Mouse (Mus musculus) kidney, adult 2 months (tissue): ENCODE results near the gene Brpf3.

Experiments used
- CTCF ChIP-seq: fragments of 200-500 bp; conservative IDR thresholded peaks from 2 replicates; pipeline ENCODE4 v1.5.1; 2011; ENCODE audit warnings: low read depth, mild to moderate bottlenecking, control low read depth, low read length, moderate library complexity, mixed read lengths; ENCODE audit not compliant: insufficient read depth, insufficient read length
- POLR2A ChIP-seq: fragments of 200-500 bp; IDR thresholded peaks from one replicate; pipeline ENCODE4 v1.6.1; 2011; ENCODE audit warnings: low read depth, low read length, control low read depth

DNA sequence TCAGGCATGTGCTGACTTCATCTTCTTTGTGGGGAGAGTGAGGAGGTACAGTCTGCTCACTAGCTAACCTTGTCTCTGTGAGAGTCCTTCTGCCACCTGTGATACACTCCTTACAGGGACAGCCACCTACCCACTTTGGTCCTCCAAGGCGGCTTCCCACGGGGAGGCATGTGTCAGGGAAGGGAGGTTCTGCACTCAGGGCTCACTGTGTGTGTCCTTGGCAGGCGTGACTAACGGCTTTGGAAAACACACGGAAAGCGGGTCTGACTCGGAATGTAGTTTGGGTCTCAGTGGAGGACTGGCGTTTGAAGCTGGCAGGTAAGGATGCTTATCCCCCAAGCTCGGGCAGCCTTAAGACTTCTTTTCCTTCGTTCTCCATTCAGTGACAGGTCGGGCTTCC is 22.9 kb downstream of the Brpf3 start:
- no peak for TF ChIP-seq POLR2A
- no peak for TF ChIP-seq CTCF
